In genomic region chr6:18248464-18248863, GRCm38 (mm10) we compare ENCODE assay signal across 30 mouse cellular contexts.
A peak's percentile ranks its signal among the peaks of the same experiment; 100 is the strongest.
DNase-seq lines count a peak whose midpoint lies in the region; ATAC-seq and TF ChIP-seq lines count a peak whose summit lies in the region.
"Had no signal": no experiment of that assay in that cellular context is flagged by ENCODE, and none has a peak within 500 bp of the region (broad histone marks: within the 10 kb centered on the region; RNA-seq: fewer than 3 reads in every experiment).

No protein-coding gene starts in this region.

- no peak overlapping the region for H3K27ac ChIP-seq in lung, embryonic 16.5 days (ENCODE audit: low read length)
- H3K27ac ChIP-seq in stomach, postnatal 0 days (replicated peaks) = no peak overlapping the region
- H3K27ac ChIP-seq in forebrain, postnatal 0 days (ENCODE audit: low read depth, low read length) = no peak overlapping the region
- H3K27ac ChIP-seq: embryonic facial prominence, embryonic 15.5 days; forebrain, embryonic 12.5 days; hindbrain, embryonic 12.5 days; hindbrain, postnatal 0 days; liver, embryonic 15.5 days; midbrain, embryonic 10.5 days; neural tube, embryonic 13.5 days had no signal

- peaks cover 2% of the 10 kb centered on the region; the same call in 1 of the 2 replicates for H3K4me1 ChIP-seq in lung, embryonic 16.5 days (replicated peaks; ENCODE audit: control insufficient read depth, insufficient read depth, low read length)
- no peaks in the 10 kb centered on the region for H3K4me1 ChIP-seq in stomach, postnatal 0 days (replicated peaks; ENCODE audit: control insufficient read depth, insufficient read depth)
- H3K4me1 ChIP-seq in forebrain, postnatal 0 days (ENCODE audit: insufficient read depth) = no peaks in the 10 kb centered on the region
- H3K4me1 ChIP-seq: embryonic facial prominence, embryonic 15.5 days; forebrain, embryonic 12.5 days; hindbrain, embryonic 12.5 days; liver, embryonic 15.5 days; neural tube, embryonic 13.5 days had no signal

- peak; percentile 73 for DNase-seq in large intestine, adult 2 months (ENCODE audit: low read depth, low spot score)
- DNase-seq in lung, postnatal 36 days = peak; percentile 60
- peak; percentile 34 for DNase-seq in stomach, postnatal 0 days (ENCODE audit: low spot score)
- DNase-seq in left cerebral cortex, postnatal 4 days = no peak
- DNase-seq in forebrain, postnatal 0 days = no peak
- DNase-seq in adrenal gland, postnatal 25 days = no peak
- DNase-seq: adrenal gland, postnatal 36 days; B cell, adult 2 months; cerebellum, adult 2 months; cerebellum, postnatal 14 days; gastrocnemius, postnatal 25 days; heart, adult 11 months; heart, postnatal 36 days; kidney, adult 18-20 months; kidney, postnatal 36 days; layer of hippocampus, postnatal 36 days; liver; thymus, postnatal 4 days had no signal

- H3K36me3 ChIP-seq in lung, embryonic 16.5 days (ENCODE audit: control insufficient read depth, insufficient read depth, low read length) = no peaks in the 10 kb centered on the region
- no peaks in the 10 kb centered on the region for H3K36me3 ChIP-seq in stomach, postnatal 0 days (ENCODE audit: control insufficient read depth, insufficient read depth, low read length)
- no peaks in the 10 kb centered on the region for H3K36me3 ChIP-seq in forebrain, postnatal 0 days (ENCODE audit: insufficient read depth)
- H3K36me3 ChIP-seq: embryonic facial prominence, embryonic 15.5 days; forebrain, embryonic 12.5 days; hindbrain, embryonic 12.5 days; liver, embryonic 15.5 days; midbrain, embryonic 10.5 days; neural tube, embryonic 13.5 days had no signal

- no peaks in the 10 kb centered on the region for H3K27me3 ChIP-seq in lung, embryonic 16.5 days (ENCODE audit: control insufficient read depth, insufficient read depth, low read depth, low read length)
- no peaks in the 10 kb centered on the region for H3K27me3 ChIP-seq in stomach, postnatal 0 days (ENCODE audit: control insufficient read depth, insufficient read depth, low read length)
- H3K27me3 ChIP-seq in forebrain, postnatal 0 days (ENCODE audit: insufficient read depth, low read length) = no peaks in the 10 kb centered on the region
- H3K27me3 ChIP-seq: embryonic facial prominence, embryonic 15.5 days; forebrain, embryonic 12.5 days; hindbrain, embryonic 12.5 days; liver, embryonic 15.5 days; neural tube, embryonic 13.5 days had no signal

- H3K9me3 ChIP-seq in lung, embryonic 16.5 days (ENCODE audit: control insufficient read depth, low read length) = no peaks in the 10 kb centered on the region
- no peaks in the 10 kb centered on the region for H3K9me3 ChIP-seq in stomach, postnatal 0 days (ENCODE audit: control insufficient read depth, low read length)
- H3K9me3 ChIP-seq in forebrain, postnatal 0 days (ENCODE audit: low read length) = no peaks in the 10 kb centered on the region
- H3K9me3 ChIP-seq: embryonic facial prominence, embryonic 15.5 days; forebrain, embryonic 12.5 days; hindbrain, embryonic 12.5 days; liver, embryonic 15.5 days; midbrain, embryonic 10.5 days; neural tube, embryonic 13.5 days had no signal

- peak; percentile 95 for ATAC-seq in lung, embryonic 16.5 days (ENCODE audit: low read depth)
- peak; percentile 56; the same call in 1 of the 2 replicates for ATAC-seq in stomach, postnatal 0 days (ENCODE audit: low FRiP score, low TSS enrichment)
- no peak for ATAC-seq in forebrain, postnatal 0 days
- ATAC-seq in monocyte, adult 5-6 weeks (replicated peaks; ENCODE audit: insufficient number of reproducible peaks, low FRiP score, low TSS enrichment, poor library complexity, severe bottlenecking) = no peak
- ATAC-seq: hindbrain, postnatal 0 days; midbrain, embryonic 16.5 days had no signal

- TF ChIP-seq CTCF in stomach, postnatal 0 days (IDR thresholded peaks at IDR 0.05; ENCODE audit: low read depth) = no peak
- TF ChIP-seq CTCF in forebrain, postnatal 0 days (IDR thresholded peaks at IDR 0.05; ENCODE audit: low read depth) = no peak

- no peak overlapping the region for H3K4me3 ChIP-seq in lung, embryonic 16.5 days (ENCODE audit: low read length)
- no peak overlapping the region for H3K4me3 ChIP-seq in stomach, postnatal 0 days (ENCODE audit: low read depth, low read length)
- H3K4me3 ChIP-seq in forebrain, postnatal 0 days (ENCODE audit: low read depth, low read length) = no peak overlapping the region
- H3K4me3 ChIP-seq: embryonic facial prominence, embryonic 15.5 days; forebrain, embryonic 12.5 days; hindbrain, embryonic 12.5 days; liver, embryonic 15.5 days; midbrain, embryonic 10.5 days; myocyte; neural tube, embryonic 13.5 days had no signal

- intact Hi-C loops in left cerebral cortex, postnatal 4 days (cut with DNase I) = no loop called here

- no peak overlapping the region for H3K9ac ChIP-seq in lung, embryonic 16.5 days (ENCODE audit: low read length)
- H3K9ac ChIP-seq in stomach, postnatal 0 days (ENCODE audit: low read length) = no peak overlapping the region
- no peak overlapping the region for H3K9ac ChIP-seq in forebrain, postnatal 0 days
- H3K9ac ChIP-seq: embryonic facial prominence, embryonic 15.5 days; forebrain, embryonic 12.5 days; hindbrain, embryonic 12.5 days; liver, embryonic 15.5 days; neural tube, embryonic 13.5 days had no signal

- no peak for TF ChIP-seq EP300 in stomach, postnatal 0 days (optimal IDR thresholded peaks at IDR 0.05)

- H3K4me2 ChIP-seq in lung, embryonic 16.5 days (ENCODE audit: low read depth, low read length) = no peak overlapping the region
- no peak overlapping the region for H3K4me2 ChIP-seq in stomach, postnatal 0 days (replicated peaks; ENCODE audit: low read depth)
- H3K4me2 ChIP-seq in forebrain, postnatal 0 days (ENCODE audit: low read depth) = no peak overlapping the region
- H3K4me2 ChIP-seq: embryonic facial prominence, embryonic 15.5 days; forebrain, embryonic 12.5 days; heart, embryonic 11.5 days; hindbrain, embryonic 12.5 days; liver, embryonic 15.5 days; neural tube, embryonic 13.5 days had no signal

- WGBS in large intestine, adult 2 months = 13% methylated on average over 4 of the region's 4 CpGs
- WGBS in lung, embryonic 16.5 days = 26% methylated on average over 4 of the region's 4 CpGs
- WGBS in stomach, postnatal 0 days = 21% methylated on average over 4 of the region's 4 CpGs
- 54% methylated on average over 4 of the region's 4 CpGs for WGBS in forebrain, postnatal 0 days

Comparison
In these comparisons a context has a peak if more than half of its experiments do, and no peak if none do; other contexts are left out.
1. DNase-seq: peak in large intestine, adult 2 months (single experiment), lung, postnatal 36 days (single experiment) and stomach, postnatal 0 days (single experiment); none in left cerebral cortex, postnatal 4 days (single experiment), forebrain, postnatal 0 days (single experiment) and adrenal gland, postnatal 25 days (single experiment).
2. ATAC-seq: peak in lung, embryonic 16.5 days (single experiment) and stomach, postnatal 0 days (single experiment); none in forebrain, postnatal 0 days (single experiment) and monocyte, adult 5-6 weeks (single experiment).